Mouse (Mus musculus): ENCODE measurements at regions not wholly inside any gene's neighbourhood (a gene's known extent, or its start where the extent isn't known, plus 50 kb on each side); places are given as distances from the start of the nearest gene placed in this dataset.
A peak's percentile ranks its signal among the peaks of the same experiment; 100 is the strongest.

GRCm38 (mm10) chr9:40587421-40587820, 56.2 kb upstream of the Gramd1b start:
- Histone ChIP-seq H3K4me1 (no peaks in the 10 kb centered on the region), H3K36me3 (no peaks in the 10 kb centered on the region), H3K27ac (no peak overlapping the region), H3K9me3 (no peaks in the 10 kb centered on the region), H3K4me3 (no peak overlapping the region), H3K27me3 (ENCODE audit: insufficient read depth, poor library complexity, severe bottlenecking) (no peaks in the 10 kb centered on the region)
- no peak for DNase-seq (ENCODE audit: low spot score)
- WGBS: 66% methylated on average over 2 of the region's 2 CpGs

- no peak for DNase-seq (ENCODE audit: low spot score)
- Histone ChIP-seq H3K4me1 (no peaks in the 10 kb centered on the region), H3K36me3 (no peaks in the 10 kb centered on the region), H3K9me3 (no peaks in the 10 kb centered on the region), H3K4me3 (no peak overlapping the region), H3K27me3 (ENCODE audit: insufficient read depth, poor library complexity, severe bottlenecking) (no peaks in the 10 kb centered on the region), H3K27ac (no peak overlapping the region)
- WGBS: 81% methylated on average over 7 of the region's 7 CpGs
Observed at GRCm38 (mm10) chr9:40586581-40586980, 55.4 kb upstream of the Gramd1b start.

GRCm38 (mm10) chr9:40583554-40583953, 52.4 kb upstream of the Gramd1b start:
- no peaks in the 10 kb centered on the region for H3K4me1 ChIP-seq
- no peaks in the 10 kb centered on the region for H3K27me3 ChIP-seq (ENCODE audit: insufficient read depth, poor library complexity, severe bottlenecking)
- no peaks in the 10 kb centered on the region for H3K36me3 ChIP-seq
- no peak overlapping the region for H3K27ac ChIP-seq
- no peaks in the 10 kb centered on the region for H3K9me3 ChIP-seq
- 46% methylated on average over 11 of the region's 11 CpGs for WGBS
- no peak overlapping the region for H3K4me3 ChIP-seq
- peak; percentile 78 for DNase-seq (ENCODE audit: low spot score)

GRCm38 (mm10) chr9:40581854-40582253, 50.7 kb upstream of the Gramd1b start:
- H3K36me3 ChIP-seq: no peaks in the 10 kb centered on the region
- no peaks in the 10 kb centered on the region for H3K27me3 ChIP-seq (ENCODE audit: insufficient read depth, poor library complexity, severe bottlenecking)
- 65% methylated on average over 2 of the region's 2 CpGs for WGBS
- H3K4me3 ChIP-seq: no peak overlapping the region
- DNase-seq (ENCODE audit: low spot score): no peak
- H3K9me3 ChIP-seq: no peaks in the 10 kb centered on the region
- H3K27ac ChIP-seq: no peak overlapping the region
- H3K4me1 ChIP-seq: no peaks in the 10 kb centered on the region

Data from heart, embryonic 10.5 days (tissue).